Comparison of ENCODE assay signal across 15 mouse cellular contexts in the genomic region with DNA sequence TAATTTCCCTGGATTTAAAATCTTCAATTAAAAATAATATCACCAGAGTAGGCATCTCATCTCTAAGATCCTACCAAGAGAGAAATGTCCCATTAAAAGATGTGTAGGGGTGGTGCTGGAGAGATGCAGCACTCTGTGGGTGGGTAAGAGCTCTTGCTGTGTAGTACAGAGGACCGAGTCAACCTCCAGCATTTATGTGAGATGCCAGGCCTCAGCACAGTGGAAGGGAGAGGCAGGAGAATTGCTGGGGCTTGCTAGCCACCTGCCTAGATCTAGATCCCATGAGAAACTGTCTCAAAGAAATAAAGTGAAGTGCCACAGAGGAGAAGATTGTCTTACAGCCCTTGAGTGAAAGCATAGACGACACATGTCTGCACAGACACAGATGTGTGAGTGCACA. TPM values are rescaled to one million over a fixed set of nuclear protein-coding genes. Genes with fewer than 3 reads are reported as not detected.
DNase-seq lines count a peak whose midpoint lies in the region; ATAC-seq and TF ChIP-seq lines count a peak whose summit lies in the region.
"Had no signal": no experiment of that assay in that cellular context is flagged by ENCODE, and none has a peak within 500 bp of the region (broad histone marks: within the 10 kb centered on the region; RNA-seq: fewer than 3 reads in every experiment).

No protein-coding gene starts in this region.

- peak; percentile 4 for DNase-seq in heart, postnatal 0 days (ENCODE audit: low spot score)
- DNase-seq in midbrain, embryonic 11.5 days (ENCODE audit: low spot score, missing footprints), result peak; percentile 71
- peak; percentile 3 for DNase-seq in NIH3T3 (ENCODE audit: low read depth)
- peak; percentile 10 for DNase-seq in neural tube, embryonic 11.5 days (ENCODE audit: low spot score)
- DNase-seq in frontal cortex, postnatal 10 days (ENCODE audit: low spot score in 2 of 2), result no peak
- DNase-seq: layer of hippocampus, postnatal 36 days had no signal

- ATAC-seq in heart, postnatal 0 days (ENCODE audit: insufficient read depth, low read depth), result no peak
- ATAC-seq in heart, embryonic 12.5 days (ENCODE audit: insufficient number of reproducible peaks, low FRiP score), result no peak
- no peak for ATAC-seq in midbrain, embryonic 11.5 days (ENCODE audit: low FRiP score)
- no peak for ATAC-seq in midbrain, embryonic 15.5 days (replicated peaks)
- no peak for ATAC-seq in neural tube, embryonic 11.5 days (ENCODE audit: insufficient read depth, low FRiP score, low TSS enrichment)

- H3K4me3 ChIP-seq in heart, postnatal 0 days (ENCODE audit: low read depth, low read length), result no peak overlapping the region
- no peak overlapping the region for H3K4me3 ChIP-seq in heart, embryonic 12.5 days
- H3K4me3 ChIP-seq in midbrain, embryonic 11.5 days (ENCODE audit: low read depth, low read length), result no peak overlapping the region
- no peak overlapping the region for H3K4me3 ChIP-seq in midbrain, embryonic 15.5 days
- no peak overlapping the region for H3K4me3 ChIP-seq in neural tube, embryonic 11.5 days (ENCODE audit: low read depth, low read length)
- H3K4me3 ChIP-seq: kidney, embryonic 15.5 days; limb, embryonic 13.5 days; midbrain, embryonic 12.5 days; stomach, embryonic 15.5 days had no signal

- no peak overlapping the region for H3K9ac ChIP-seq in heart, postnatal 0 days (replicated peaks; ENCODE audit: low read depth, low read length)
- no peak overlapping the region for H3K9ac ChIP-seq in heart, embryonic 12.5 days
- no peak overlapping the region for H3K9ac ChIP-seq in midbrain, embryonic 11.5 days (ENCODE audit: low read length)
- no peak overlapping the region for H3K9ac ChIP-seq in midbrain, embryonic 15.5 days
- H3K9ac ChIP-seq in neural tube, embryonic 11.5 days (ENCODE audit: low read length), result no peak overlapping the region
- H3K9ac ChIP-seq: kidney, embryonic 15.5 days; limb, embryonic 13.5 days; midbrain, embryonic 12.5 days; stomach, embryonic 15.5 days had no signal

- H3K27ac ChIP-seq in heart, postnatal 0 days (ENCODE audit: low read depth), result no peak overlapping the region
- H3K27ac ChIP-seq in heart, embryonic 12.5 days (ENCODE audit: poor library complexity, severe bottlenecking), result no peak overlapping the region
- no peak overlapping the region for H3K27ac ChIP-seq in midbrain, embryonic 11.5 days (ENCODE audit: low read depth, low read length)
- H3K27ac ChIP-seq in midbrain, embryonic 15.5 days, result no peak overlapping the region
- H3K27ac ChIP-seq in neural tube, embryonic 11.5 days (ENCODE audit: low read depth, low read length), result no peak overlapping the region
- H3K27ac ChIP-seq: kidney, embryonic 15.5 days; limb, embryonic 13.5 days; midbrain, embryonic 12.5 days; stomach, embryonic 15.5 days had no signal

- WGBS in heart, postnatal 0 days, result 42% methylated on average over 2 of the region's 2 CpGs
- WGBS in heart, embryonic 12.5 days, result 47% methylated on average over 2 of the region's 2 CpGs
- WGBS in midbrain, embryonic 11.5 days, result 54% methylated on average over 2 of the region's 2 CpGs
- WGBS in midbrain, embryonic 15.5 days, result 51% methylated on average over 2 of the region's 2 CpGs
- WGBS in neural tube, embryonic 11.5 days, result 64% methylated on average over 2 of the region's 2 CpGs

- H3K27me3 ChIP-seq in heart, postnatal 0 days (ENCODE audit: control insufficient read depth, insufficient read depth, low read length), result no peaks in the 10 kb centered on the region
- no peaks in the 10 kb centered on the region for H3K27me3 ChIP-seq in heart, embryonic 12.5 days (replicated peaks)
- H3K27me3 ChIP-seq in midbrain, embryonic 11.5 days (ENCODE audit: control insufficient read depth, insufficient read depth, low read length), result no peaks in the 10 kb centered on the region
- H3K27me3 ChIP-seq in midbrain, embryonic 15.5 days (replicated peaks), result no peaks in the 10 kb centered on the region
- no peaks in the 10 kb centered on the region for H3K27me3 ChIP-seq in neural tube, embryonic 11.5 days (ENCODE audit: control insufficient read depth, insufficient read depth, low read length)
- H3K27me3 ChIP-seq: kidney, embryonic 15.5 days; limb, embryonic 13.5 days; midbrain, embryonic 12.5 days; stomach, embryonic 15.5 days had no signal

- H3K4me2 ChIP-seq in heart, postnatal 0 days (ENCODE audit: low read depth, low read length), result no peak overlapping the region
- no peak overlapping the region for H3K4me2 ChIP-seq in heart, embryonic 12.5 days
- H3K4me2 ChIP-seq in midbrain, embryonic 11.5 days, result no peak overlapping the region
- H3K4me2 ChIP-seq in midbrain, embryonic 15.5 days, result no peak overlapping the region
- H3K4me2 ChIP-seq in neural tube, embryonic 11.5 days (ENCODE audit: low read depth), result no peak overlapping the region
- H3K4me2 ChIP-seq: kidney, embryonic 15.5 days; limb, embryonic 13.5 days; midbrain, embryonic 12.5 days; stomach, embryonic 15.5 days had no signal

- TF ChIP-seq EP300 in heart, postnatal 0 days (IDR thresholded peaks at IDR 0.05; ENCODE audit: low read depth), result no peak

- peaks cover 57% of the 10 kb centered on the region for H3K9me3 ChIP-seq in heart, postnatal 0 days (replicated peaks; ENCODE audit: control insufficient read depth, low read length)
- peaks cover 53% of the 10 kb centered on the region for H3K9me3 ChIP-seq in heart, embryonic 12.5 days (replicated peaks)
- peaks cover 57% of the 10 kb centered on the region for H3K9me3 ChIP-seq in midbrain, embryonic 11.5 days (ENCODE audit: control insufficient read depth, low read length)
- peaks cover 58% of the 10 kb centered on the region for H3K9me3 ChIP-seq in midbrain, embryonic 15.5 days
- H3K9me3 ChIP-seq in neural tube, embryonic 11.5 days (ENCODE audit: control insufficient read depth, low read length), result peaks cover 57% of the 10 kb centered on the region

- no peaks in the 10 kb centered on the region for H3K36me3 ChIP-seq in heart, postnatal 0 days (replicated peaks; ENCODE audit: control insufficient read depth, insufficient read depth, low read length)
- H3K36me3 ChIP-seq in heart, embryonic 12.5 days, result no peaks in the 10 kb centered on the region
- H3K36me3 ChIP-seq in midbrain, embryonic 11.5 days (ENCODE audit: control insufficient read depth, insufficient read depth, low read length), result no peaks in the 10 kb centered on the region
- no peaks in the 10 kb centered on the region for H3K36me3 ChIP-seq in midbrain, embryonic 15.5 days (replicated peaks)
- H3K36me3 ChIP-seq in neural tube, embryonic 11.5 days (ENCODE audit: control insufficient read depth, insufficient read depth, low read length), result no peaks in the 10 kb centered on the region
- H3K36me3 ChIP-seq: kidney, embryonic 15.5 days; limb, embryonic 13.5 days; midbrain, embryonic 12.5 days; stomach, embryonic 15.5 days had no signal

- no peaks in the 10 kb centered on the region for H3K4me1 ChIP-seq in heart, postnatal 0 days (ENCODE audit: control insufficient read depth, insufficient read depth)
- no peaks in the 10 kb centered on the region for H3K4me1 ChIP-seq in heart, embryonic 12.5 days (replicated peaks)
- no peaks in the 10 kb centered on the region for H3K4me1 ChIP-seq in midbrain, embryonic 11.5 days (ENCODE audit: control insufficient read depth, insufficient read depth, low read length)
- H3K4me1 ChIP-seq in midbrain, embryonic 15.5 days, result no peaks in the 10 kb centered on the region
- no peaks in the 10 kb centered on the region for H3K4me1 ChIP-seq in neural tube, embryonic 11.5 days (ENCODE audit: control insufficient read depth, insufficient read depth, low read length)
- H3K4me1 ChIP-seq: kidney, embryonic 15.5 days; limb, embryonic 13.5 days; midbrain, embryonic 12.5 days; stomach, embryonic 15.5 days had no signal

- TF ChIP-seq CTCF in heart, postnatal 0 days (IDR thresholded peaks at IDR 0.05; ENCODE audit: low read depth), result no peak

RNA-seq across cellular contexts. Expression of a gene that starts 4.8 kb away (rescaled TPM):
- total RNA-seq in heart, postnatal 0 days (2014; rRNA removed; ENCODE audit: low replicate concordance), result not detected in 2 replicates
- polyA plus RNA-seq in heart, postnatal 0 days (2015; fragmentation: Nextera tagmentation; extraction: Ambion mirVana), result 0.07 TPM in 1 of 2 replicates, not detected in the other
- polyA plus RNA-seq in heart, embryonic 12.5 days (2016; fragmentation: Nextera tagmentation; extraction: Ambion mirVana), result 0.22 TPM in 1 of 2 replicates, not detected in the other
- polyA plus RNA-seq in midbrain, embryonic 11.5 days (2014; fragmentation: Nextera tagmentation; extraction: Ambion mirVana), result not detected in 2 replicates
- not detected in 2 replicates for polyA plus RNA-seq in midbrain, embryonic 15.5 days (2015; fragmentation: Nextera tagmentation; extraction: Ambion mirVana)
- not detected in 2 replicates for polyA plus RNA-seq in neural tube, embryonic 11.5 days (2014; fragmentation: Nextera tagmentation; extraction: Ambion mirVana)
- total RNA-seq: ES-E14; heart, postnatal 25 days; layer of hippocampus, postnatal 36 days had no signal
- polyA plus RNA-seq: midbrain, embryonic 12.5 days had no signal

RNA-seq across cellular contexts. Expression of a gene that starts 10.2 kb away (rescaled TPM):
- total RNA-seq in heart, postnatal 0 days (2014; rRNA removed; ENCODE audit: low replicate concordance), result not detected in 2 replicates
- 0.08 and 0.23 TPM in 2 replicates for polyA plus RNA-seq in heart, postnatal 0 days (2015; fragmentation: Nextera tagmentation; extraction: Ambion mirVana)
- 0.56 and 0.83 TPM in 2 replicates for polyA plus RNA-seq in heart, embryonic 12.5 days (2016; fragmentation: Nextera tagmentation; extraction: Ambion mirVana)
- polyA plus RNA-seq in midbrain, embryonic 11.5 days (2014; fragmentation: Nextera tagmentation; extraction: Ambion mirVana), result 1.6 and 1.7 TPM in 2 replicates
- 0.50 and 0.86 TPM in 2 replicates for polyA plus RNA-seq in midbrain, embryonic 15.5 days (2015; fragmentation: Nextera tagmentation; extraction: Ambion mirVana)
- polyA plus RNA-seq in neural tube, embryonic 11.5 days (2014; fragmentation: Nextera tagmentation; extraction: Ambion mirVana), result 1.3 and 1.4 TPM in 2 replicates

RNA-seq across cellular contexts. Expression of a gene that starts 11.0 kb away (rescaled TPM):
- total RNA-seq in heart, postnatal 0 days (2014; rRNA removed; ENCODE audit: low replicate concordance), result 0.46 and 3.8 TPM in 2 replicates
- polyA plus RNA-seq in heart, postnatal 0 days (2015; fragmentation: Nextera tagmentation; extraction: Ambion mirVana), result 2.7 and 3.2 TPM in 2 replicates
- 7.6 and 8.4 TPM in 2 replicates for polyA plus RNA-seq in heart, embryonic 12.5 days (2016; fragmentation: Nextera tagmentation; extraction: Ambion mirVana)
- 13.4 and 15.4 TPM in 2 replicates for polyA plus RNA-seq in midbrain, embryonic 11.5 days (2014; fragmentation: Nextera tagmentation; extraction: Ambion mirVana)
- 13.2 and 13.5 TPM in 2 replicates for polyA plus RNA-seq in midbrain, embryonic 15.5 days (2015; fragmentation: Nextera tagmentation; extraction: Ambion mirVana)
- 13.6 and 14.8 TPM in 2 replicates for polyA plus RNA-seq in neural tube, embryonic 11.5 days (2014; fragmentation: Nextera tagmentation; extraction: Ambion mirVana)
- total RNA-seq: neutrophil, adult 5-6 weeks had no signal

RNA-seq across cellular contexts. Expression of a gene that starts 16.1 kb away (rescaled TPM):
- not detected in 2 replicates for total RNA-seq in heart, postnatal 0 days (2014; rRNA removed; ENCODE audit: low replicate concordance)
- polyA plus RNA-seq in heart, postnatal 0 days (2015; fragmentation: Nextera tagmentation; extraction: Ambion mirVana), result not detected in 2 replicates
- not detected in 2 replicates for polyA plus RNA-seq in heart, embryonic 12.5 days (2016; fragmentation: Nextera tagmentation; extraction: Ambion mirVana)
- polyA plus RNA-seq in midbrain, embryonic 11.5 days (2014; fragmentation: Nextera tagmentation; extraction: Ambion mirVana), result not detected in 2 replicates
- 0.15 TPM in 1 of 2 replicates, not detected in the other for polyA plus RNA-seq in midbrain, embryonic 15.5 days (2015; fragmentation: Nextera tagmentation; extraction: Ambion mirVana)
- not detected in 2 replicates for polyA plus RNA-seq in neural tube, embryonic 11.5 days (2014; fragmentation: Nextera tagmentation; extraction: Ambion mirVana)
- total RNA-seq: ES-E14; heart, postnatal 25 days; layer of hippocampus, postnatal 36 days had no signal
- polyA plus RNA-seq: limb, embryonic 13.5 days had no signal

RNA-seq across cellular contexts. Expression of a gene that starts 50.7 kb away (rescaled TPM):
- not detected in 2 replicates for total RNA-seq in heart, postnatal 0 days (2014; rRNA removed; ENCODE audit: low replicate concordance)
- polyA plus RNA-seq in heart, postnatal 0 days (2015; fragmentation: Nextera tagmentation; extraction: Ambion mirVana), result not detected in 2 replicates
- not detected in 2 replicates for polyA plus RNA-seq in heart, embryonic 12.5 days (2016; fragmentation: Nextera tagmentation; extraction: Ambion mirVana)
- not detected in 2 replicates for polyA plus RNA-seq in midbrain, embryonic 11.5 days (2014; fragmentation: Nextera tagmentation; extraction: Ambion mirVana)
- not detected in 2 replicates for polyA plus RNA-seq in midbrain, embryonic 15.5 days (2015; fragmentation: Nextera tagmentation; extraction: Ambion mirVana)
- polyA plus RNA-seq in neural tube, embryonic 11.5 days (2014; fragmentation: Nextera tagmentation; extraction: Ambion mirVana), result not detected in 2 replicates
- total RNA-seq: ES-E14; layer of hippocampus, postnatal 36 days had no signal
- polyA plus RNA-seq: kidney, embryonic 15.5 days; limb, embryonic 13.5 days; midbrain, embryonic 12.5 days; stomach, embryonic 15.5 days had no signal

Comparison
In these comparisons a context has a peak if more than half of its experiments do, and no peak if none do; other contexts are left out.
1. DNase-seq: peak in heart, postnatal 0 days (single experiment), midbrain, embryonic 11.5 days (single experiment), NIH3T3 (single experiment) and neural tube, embryonic 11.5 days (single experiment); none in frontal cortex, postnatal 10 days (0 of 2).